Mouse (Mus musculus) CD4-positive, CD25-positive, alpha-beta regulatory T cell, adult 9 weeks (primary cell): ENCODE results near the gene Fer1l5. TPM values are rescaled to one million over a fixed set of nuclear protein-coding genes. Genes with fewer than 3 reads are reported as not detected.

ENCODE experiments used
- polyA plus RNA-seq: library from polyadenylated mRNA; unstranded; fragments of 100-300 nt; shearing (Covaris generic); gene quantifications from one replicate; pipeline ENCODE4 v1.2.1, GENCODE M21; 2017

Fer1l5 gene
- 1.1 TPM for polyA plus RNA-seq

GRCm38 (mm10) chr1:36371934-36372845 lies at the start of gene Fer1l5:
Fer1l5 (plus strand) TSS chr1:36372291.

GRCm38 (mm10) chr1:36368969-36369645 lies 3.0 kb upstream of the Fer1l5 start, which contains the start of gene Kansl3:
Kansl3 (minus strand) TSS chr1:36369181.

DNA sequence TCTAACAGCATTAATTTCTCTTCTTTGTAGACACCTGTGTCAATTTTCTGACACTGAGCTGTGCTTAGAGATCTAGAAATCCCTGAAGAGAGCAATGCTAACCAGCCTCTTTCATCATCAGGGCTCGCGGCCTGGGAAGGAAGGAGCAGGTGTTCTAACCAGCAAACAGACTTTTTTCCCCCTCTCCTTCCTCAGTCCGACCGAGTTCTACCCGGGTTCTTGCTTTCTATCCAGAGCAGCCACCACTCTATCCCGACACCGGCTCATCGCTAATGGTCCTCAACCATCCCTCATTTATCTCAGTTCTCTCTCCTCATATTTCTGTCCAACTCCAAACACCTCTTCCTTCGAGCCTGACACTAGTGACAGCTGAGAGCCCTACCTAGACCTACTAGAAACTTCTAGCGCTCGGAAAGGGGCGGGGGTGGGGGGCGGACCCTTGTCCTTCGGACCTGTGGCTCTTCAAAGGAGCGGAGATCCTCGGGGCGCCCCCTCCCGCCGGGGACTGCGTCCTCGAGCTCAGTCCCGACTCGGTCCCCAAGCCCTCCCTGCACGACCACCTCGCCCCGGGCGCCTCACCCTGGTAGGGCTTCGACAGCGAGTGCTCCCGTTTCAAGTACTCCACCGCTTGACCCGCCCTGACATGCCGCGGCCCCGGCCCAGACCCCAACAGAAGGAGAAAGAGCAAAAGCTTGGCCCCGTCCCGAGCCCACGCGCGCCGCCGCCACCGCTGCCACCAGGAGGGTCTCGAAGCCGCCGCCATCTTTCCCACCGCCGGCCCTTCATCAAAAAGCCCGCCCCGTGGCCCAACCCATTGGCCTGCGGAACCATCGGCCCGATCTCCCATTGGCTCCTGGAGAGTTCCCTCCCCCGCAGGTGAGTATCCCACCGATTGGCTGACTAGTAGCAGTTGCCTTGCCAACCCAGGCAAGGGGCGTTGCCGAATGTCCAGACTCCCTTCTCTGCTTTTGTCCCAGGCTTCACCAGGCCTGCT lies 72.7 kb downstream of the Fer1l5 start, which contains the start of gene Lman2l:
Gene Lman2l (minus strand): TSS at position 801 of the 994 bp plus-strand sequence.

DNA sequence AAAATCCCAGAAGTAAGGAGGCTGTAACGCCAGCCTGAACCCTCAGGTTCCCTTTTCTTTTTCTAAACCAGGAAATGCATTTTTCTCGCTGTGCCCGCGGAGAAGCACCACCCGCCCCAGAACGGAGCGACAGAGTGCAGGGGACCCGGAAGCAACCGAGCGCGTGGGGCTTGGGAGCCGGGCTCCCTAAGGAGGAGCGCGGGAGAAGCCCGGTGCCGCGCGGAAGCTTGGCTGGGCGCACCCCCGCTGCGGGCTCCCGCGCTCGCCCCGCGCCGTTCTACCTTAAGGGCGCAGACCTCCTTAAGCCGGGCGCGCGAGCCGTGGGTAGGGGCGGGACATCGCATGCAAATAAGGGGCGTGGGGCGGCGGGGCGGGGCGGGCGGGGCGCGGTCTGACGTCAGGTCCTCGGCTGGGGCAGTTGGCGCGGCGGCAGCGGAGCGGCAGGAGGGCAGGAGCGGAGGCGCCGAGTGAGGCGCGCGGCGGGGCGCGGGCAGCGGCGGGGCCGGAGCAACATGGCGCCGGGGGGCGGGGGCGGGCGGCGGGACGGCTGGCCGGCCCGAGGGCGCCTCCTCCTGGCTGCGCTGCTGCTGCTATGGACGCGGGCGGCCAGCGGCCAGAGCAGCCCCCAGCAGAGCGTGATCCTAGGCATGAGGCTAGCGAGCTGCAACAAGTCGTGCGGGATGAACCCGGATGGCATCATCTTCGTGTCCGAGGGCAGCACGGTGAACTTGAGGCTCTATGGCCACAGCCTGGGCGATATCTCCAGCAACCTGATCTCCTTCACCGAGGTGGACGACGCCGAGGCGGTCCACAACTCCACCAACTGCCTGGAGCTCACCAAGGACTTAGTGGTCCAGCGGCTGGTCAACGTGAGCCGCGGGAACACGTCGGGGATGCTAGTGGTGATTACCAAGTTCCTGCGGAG lies 99.4 kb downstream of the Fer1l5 start, which contains the start of gene Cnnm4:
Gene Cnnm4 (plus strand): TSS at position 440 of the 925 bp plus-strand sequence.

Other genes starting within 250 kb of the Fer1l5 start
- 37.8 TPM for gene Uggt1, start 127.6 kb upstream of the Fer1l5 start, polyA plus RNA-seq
- 83.8 TPM for gene Neurl3, start 97.6 kb upstream of the Fer1l5 start, polyA plus RNA-seq
- 161 TPM for gene Arid5a, start 64.6 kb upstream of the Fer1l5 start, polyA plus RNA-seq
- 70.3 TPM for gene Kansl3, start 3.1 kb upstream of the Fer1l5 start, polyA plus RNA-seq
- 25.0 TPM for gene Lman2l, start 73.0 kb downstream of the Fer1l5 start, polyA plus RNA-seq
- gene Cnnm4, start 99.3 kb downstream of the Fer1l5 start, polyA plus RNA-seq = 2.5 TPM
- gene Cnnm3, start 139.6 kb downstream of the Fer1l5 start, polyA plus RNA-seq = 2.8 TPM
- gene Ankrd23, start 164.6 kb downstream of the Fer1l5 start, polyA plus RNA-seq = 39.2 TPM
- gene Gm42417, start 167.1 kb downstream of the Fer1l5 start, polyA plus RNA-seq = 1.1 TPM
- gene Ankrd39, start 175.2 kb downstream of the Fer1l5 start, polyA plus RNA-seq = 47.8 TPM
- 0.86 TPM for gene Sema4c, start 186.1 kb downstream of the Fer1l5 start, polyA plus RNA-seq